Mouse (Mus musculus): Measurements from ENCODE around the gene Ggt6. TPM values are rescaled to one million over a fixed set of nuclear protein-coding genes. Genes with fewer than 3 reads are reported as not detected.

The Ggt6 gene
- total and polyA plus RNA-seq, 2 experiments from 2014 or later = 5.3 TPM; not detected in 1

GRCm38 (mm10) chr11:72471381-72471780 lies 36.1 kb downstream of the Ggt6 start:
- no peak for ATAC-seq (ENCODE audit: insufficient read depth, low read depth)
- H3K9me3 ChIP-seq (replicated peaks; ENCODE audit: control insufficient read depth, low read length) = no peaks in the 10 kb centered on the region
- no peaks in the 10 kb centered on the region for H3K27me3 ChIP-seq (ENCODE audit: control insufficient read depth, insufficient read depth, low read length)
- H3K4me3 ChIP-seq (ENCODE audit: low read depth, low read length) = no peak overlapping the region
- 85% methylated on average over 6 of the region's 6 CpGs for WGBS
- H3K9ac ChIP-seq (replicated peaks; ENCODE audit: low read depth, low read length) = no peak overlapping the region
- no peak overlapping the region for H3K27ac ChIP-seq (ENCODE audit: low read depth)
- H3K4me2 ChIP-seq (ENCODE audit: low read depth, low read length) = no peak overlapping the region
- DNase-seq (ENCODE audit: low spot score) = no peak
- no peak for TF ChIP-seq EP300 (IDR thresholded peaks at IDR 0.05; ENCODE audit: low read depth)
- TF ChIP-seq CTCF (IDR thresholded peaks at IDR 0.05; ENCODE audit: low read depth) = no peak
- peaks cover 36% of the 10 kb centered on the region for H3K4me1 ChIP-seq (ENCODE audit: control insufficient read depth, insufficient read depth)
- no peaks in the 10 kb centered on the region for H3K36me3 ChIP-seq (replicated peaks; ENCODE audit: control insufficient read depth, insufficient read depth, low read length)

- ATAC-seq (ENCODE audit: insufficient read depth, low read depth) (no peak), DNase-seq (ENCODE audit: low spot score) (no peak)
- H3K27ac ChIP-seq (ENCODE audit: low read depth) = no peak overlapping the region
- 93% methylated on average over 4 of the region's 4 CpGs for WGBS
- no peaks in the 10 kb centered on the region for H3K36me3 ChIP-seq (replicated peaks; ENCODE audit: control insufficient read depth, insufficient read depth, low read length)
- no peaks in the 10 kb centered on the region for H3K27me3 ChIP-seq (ENCODE audit: control insufficient read depth, insufficient read depth, low read length)
- H3K9me3 ChIP-seq (replicated peaks; ENCODE audit: control insufficient read depth, low read length) = no peaks in the 10 kb centered on the region
- TF ChIP-seq CTCF (IDR thresholded peaks at IDR 0.05; ENCODE audit: low read depth) = no peak
- no peak for TF ChIP-seq EP300 (IDR thresholded peaks at IDR 0.05; ENCODE audit: low read depth)
- peaks cover 18% of the 10 kb centered on the region for H3K4me1 ChIP-seq (ENCODE audit: control insufficient read depth, insufficient read depth)
- no peak overlapping the region for H3K4me2 ChIP-seq (ENCODE audit: low read depth, low read length)
- no peak overlapping the region for H3K4me3 ChIP-seq (ENCODE audit: low read depth, low read length)
- H3K9ac ChIP-seq (replicated peaks; ENCODE audit: low read depth, low read length) = no peak overlapping the region
These were observed 38.2 kb downstream of the Ggt6 start for GRCm38 (mm10) chr11:72473540-72473939.

GRCm38 (mm10) chr11:72474926-72475325 lies 39.6 kb downstream of the Ggt6 start:
- H3K4me1 ChIP-seq (ENCODE audit: control insufficient read depth, insufficient read depth) = peaks cover 6% of the 10 kb centered on the region
- no peak overlapping the region for H3K4me2 ChIP-seq (ENCODE audit: low read depth, low read length)
- no peak for TF ChIP-seq CTCF (IDR thresholded peaks at IDR 0.05; ENCODE audit: low read depth)
- no peak for TF ChIP-seq EP300 (IDR thresholded peaks at IDR 0.05; ENCODE audit: low read depth)
- no peaks in the 10 kb centered on the region for H3K36me3 ChIP-seq (replicated peaks; ENCODE audit: control insufficient read depth, insufficient read depth, low read length)
- no peak overlapping the region for H3K4me3 ChIP-seq (ENCODE audit: low read depth, low read length)
- H3K9me3 ChIP-seq (replicated peaks; ENCODE audit: control insufficient read depth, low read length) = no peaks in the 10 kb centered on the region
- DNase-seq (ENCODE audit: low spot score) = no peak
- no peak overlapping the region for H3K9ac ChIP-seq (replicated peaks; ENCODE audit: low read depth, low read length)
- peak overlapping the region; percentile 30 for H3K27ac ChIP-seq (ENCODE audit: low read depth)
- H3K27me3 ChIP-seq (ENCODE audit: control insufficient read depth, insufficient read depth, low read length) = no peaks in the 10 kb centered on the region
- no peak for ATAC-seq (ENCODE audit: insufficient read depth, low read depth)
- 66% methylated on average over 3 of the region's 3 CpGs for WGBS

DNA sequence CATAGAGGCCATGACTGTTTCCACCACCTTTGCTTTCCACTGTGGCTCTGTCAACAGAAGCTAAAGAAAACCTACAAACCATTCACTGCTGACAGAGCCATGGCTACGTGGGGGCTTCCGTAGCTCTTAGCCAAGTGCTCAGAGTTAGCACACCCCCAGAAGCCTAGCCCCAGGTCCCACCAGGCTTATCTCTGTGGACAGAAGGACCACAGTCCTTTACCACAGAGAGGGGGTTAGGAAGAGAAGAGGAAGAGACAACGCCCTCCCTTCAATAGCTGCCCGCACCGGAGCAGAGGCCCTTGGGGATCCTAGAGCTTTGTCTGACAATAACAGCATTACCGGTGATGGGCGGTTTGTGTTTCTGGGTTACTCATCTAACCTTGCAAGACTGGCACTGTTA lies 40.1 kb downstream of the Ggt6 start:
- no peak overlapping the region for H3K9ac ChIP-seq (replicated peaks; ENCODE audit: low read depth, low read length)
- DNase-seq (ENCODE audit: low spot score) = no peak
- no peak for TF ChIP-seq EP300 (IDR thresholded peaks at IDR 0.05; ENCODE audit: low read depth)
- TF ChIP-seq CTCF (IDR thresholded peaks at IDR 0.05; ENCODE audit: low read depth) = no peak
- peaks cover 1% of the 10 kb centered on the region for H3K4me1 ChIP-seq (ENCODE audit: control insufficient read depth, insufficient read depth)
- no peaks in the 10 kb centered on the region for H3K9me3 ChIP-seq (replicated peaks; ENCODE audit: control insufficient read depth, low read length)
- no peaks in the 10 kb centered on the region for H3K36me3 ChIP-seq (replicated peaks; ENCODE audit: control insufficient read depth, insufficient read depth, low read length)
- no peaks in the 10 kb centered on the region for H3K27me3 ChIP-seq (ENCODE audit: control insufficient read depth, insufficient read depth, low read length)
- no peak overlapping the region for H3K4me2 ChIP-seq (ENCODE audit: low read depth, low read length)
- ATAC-seq (ENCODE audit: insufficient read depth, low read depth) = peak; percentile 34
- H3K4me3 ChIP-seq (ENCODE audit: low read depth, low read length) = no peak overlapping the region
- WGBS = 56% methylated on average over 7 of the region's 7 CpGs
- peak overlapping the region; percentile 58 for H3K27ac ChIP-seq (ENCODE audit: low read depth)

- H3K4me1 ChIP-seq (ENCODE audit: control insufficient read depth, insufficient read depth) = peaks cover 1% of the 10 kb centered on the region; the same call in 1 of the 2 replicates
- WGBS = 82% methylated on average over 7 of the region's 7 CpGs
- H3K9me3 ChIP-seq (replicated peaks; ENCODE audit: control insufficient read depth, low read length) = no peaks in the 10 kb centered on the region
- no peak overlapping the region for H3K4me2 ChIP-seq (ENCODE audit: low read depth, low read length)
- H3K4me3 ChIP-seq (ENCODE audit: low read depth, low read length) = no peak overlapping the region
- H3K27me3 ChIP-seq (ENCODE audit: control insufficient read depth, insufficient read depth, low read length) = no peaks in the 10 kb centered on the region
- TF ChIP-seq EP300 (IDR thresholded peaks at IDR 0.05; ENCODE audit: low read depth) (no peak), CTCF (IDR thresholded peaks at IDR 0.05; ENCODE audit: low read depth) (no peak)
- no peaks in the 10 kb centered on the region for H3K36me3 ChIP-seq (replicated peaks; ENCODE audit: control insufficient read depth, insufficient read depth, low read length)
- no peak overlapping the region for H3K9ac ChIP-seq (replicated peaks; ENCODE audit: low read depth, low read length)
- peak overlapping the region; percentile 58 for H3K27ac ChIP-seq (ENCODE audit: low read depth)
- ATAC-seq (ENCODE audit: insufficient read depth, low read depth) (no peak), DNase-seq (ENCODE audit: low spot score) (no peak)
These were observed 40.8 kb downstream of the Ggt6 start for GRCm38 (mm10) chr11:72476074-72476625.

- TF ChIP-seq EP300 (IDR thresholded peaks at IDR 0.05; ENCODE audit: low read depth) = no peak
- TF ChIP-seq CTCF (IDR thresholded peaks at IDR 0.05; ENCODE audit: low read depth) = no peak
- peak; percentile 34; the same call in 1 of the 2 replicates for ATAC-seq (ENCODE audit: insufficient read depth, low read depth)
- Histone ChIP-seq H3K4me3 (ENCODE audit: low read depth, low read length) (no peak overlapping the region), H3K4me1 (ENCODE audit: control insufficient read depth, insufficient read depth) (peaks cover 12% of the 10 kb centered on the region), H3K9ac (replicated peaks; ENCODE audit: low read depth, low read length) (no peak overlapping the region), H3K27ac (ENCODE audit: low read depth) (peak overlapping the region; percentile 79), H3K36me3 (replicated peaks; ENCODE audit: control insufficient read depth, insufficient read depth, low read length) (no peaks in the 10 kb centered on the region), H3K9me3 (replicated peaks; ENCODE audit: control insufficient read depth, low read length) (no peaks in the 10 kb centered on the region), H3K4me2 (ENCODE audit: low read depth, low read length) (no peak overlapping the region), H3K27me3 (ENCODE audit: control insufficient read depth, insufficient read depth, low read length) (no peaks in the 10 kb centered on the region)
- WGBS = 32% methylated on average over 5 of the region's 5 CpGs
- DNase-seq (ENCODE audit: low spot score) = no peak
These were observed 41.9 kb downstream of the Ggt6 start for GRCm38 (mm10) chr11:72477182-72477581.

All from heart, postnatal 0 days (tissue).